Mouse (Mus musculus) T-helper 2 cell (primary cell): Measurements from ENCODE around the gene Cage1.

Source experiments
- in situ Hi-C: fragments of 300-600 bp; cut with MboI, MseI; formaldehyde crosslinking; loops from one replicate; pipeline ENCODE4 v1.15.1; 2025; ENCODE audit warnings: high pct_unique_total_duplicates

The Cage1 gene

GRCm38 (mm10) chr13:38037044-38037687, at the start of gene Cage1:
Gene Cage1, minus strand, starts transcription at chr13:38037069.
- in situ Hi-C loops: loop anchor here (25.0 kb wide), 1 partner anchor 925 kb away; the partner anchor contains the start of gene Slc35b3

- in situ Hi-C loops: no loop called here
Observed at GRCm38 (mm10) chr13:38081161-38081560, 44.3 kb upstream of the Cage1 start.

GRCm38 (mm10) chr13:38080725-38081124, 43.9 kb upstream of the Cage1 start:
- in situ Hi-C loops: no loop called here

GRCm38 (mm10) chr13:38080014-38080413, 43.1 kb upstream of the Cage1 start:
- in situ Hi-C loops: no loop called here

DNA sequence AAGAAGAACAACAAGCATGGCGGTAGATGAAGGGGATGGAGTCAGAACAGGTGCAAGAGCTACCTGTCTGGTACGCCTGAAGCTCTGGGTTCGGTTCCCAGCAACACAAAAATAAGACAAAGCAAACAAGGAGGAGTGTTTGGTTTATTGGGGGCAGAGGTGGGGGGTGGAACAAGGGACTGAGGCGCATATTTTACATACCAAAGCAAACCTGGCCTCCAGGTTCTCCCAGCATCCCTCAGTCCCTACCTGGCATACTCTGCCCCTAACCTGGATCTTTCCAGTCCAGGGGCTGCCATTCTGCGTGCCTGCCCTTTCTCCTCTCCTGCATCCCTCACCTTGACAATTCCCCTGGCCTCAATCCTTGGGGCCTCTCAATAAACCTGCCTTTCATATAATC, 42.5 kb upstream of the Cage1 start:
- in situ Hi-C loops: no loop called here

DNA sequence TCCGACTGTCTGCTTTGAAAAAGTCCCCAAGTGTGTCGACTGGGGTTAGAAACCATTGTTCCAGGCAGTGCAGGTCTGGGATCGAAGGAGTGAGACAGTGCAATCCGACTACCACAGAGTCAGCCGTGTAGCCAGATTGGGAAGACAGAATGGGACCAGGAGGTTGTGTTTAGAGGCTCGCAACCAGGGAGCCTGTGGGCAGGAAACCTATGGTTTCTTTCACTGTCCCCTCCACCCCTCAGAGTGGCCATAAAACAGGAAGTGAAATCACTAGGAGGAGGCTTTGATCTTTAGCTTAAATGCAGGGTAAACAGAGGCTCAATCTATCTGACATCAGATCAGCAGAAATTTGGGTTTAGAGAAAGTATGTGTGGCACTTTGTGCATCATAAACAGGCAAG, 42.0 kb upstream of the Cage1 start:
- in situ Hi-C loops: no loop called here

DNA sequence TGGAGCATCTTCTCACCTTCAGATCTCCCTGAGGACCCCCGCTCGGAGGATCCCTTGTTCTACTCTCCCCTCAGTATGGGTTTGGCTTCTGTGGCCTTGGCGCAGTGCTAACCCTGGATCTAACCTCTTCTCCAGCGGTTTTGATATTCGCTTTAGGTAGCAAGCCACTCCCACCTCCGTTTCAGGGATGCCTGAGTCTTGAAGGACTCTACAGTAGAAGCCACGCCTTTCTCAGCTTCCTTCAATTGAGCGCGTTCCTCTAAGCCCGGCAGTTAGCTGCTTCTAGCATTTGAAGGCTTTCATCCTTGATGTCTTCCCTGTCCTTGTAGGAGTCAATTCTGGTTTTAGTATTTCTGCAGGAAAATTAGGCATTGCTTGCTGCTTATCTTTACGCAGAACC, 40.2 kb upstream of the Cage1 start:
- in situ Hi-C loops: no loop called here

GRCm38 (mm10) chr13:38074404-38074803, 37.5 kb upstream of the Cage1 start:
- in situ Hi-C loops: no loop called here

GRCm38 (mm10) chr13:38073374-38074307, 36.8 kb upstream of the Cage1 start:
- in situ Hi-C loops: no loop called here

- in situ Hi-C loops: no loop called here
Observed at GRCm38 (mm10) chr13:38070945-38071344, 34.1 kb upstream of the Cage1 start.

DNA sequence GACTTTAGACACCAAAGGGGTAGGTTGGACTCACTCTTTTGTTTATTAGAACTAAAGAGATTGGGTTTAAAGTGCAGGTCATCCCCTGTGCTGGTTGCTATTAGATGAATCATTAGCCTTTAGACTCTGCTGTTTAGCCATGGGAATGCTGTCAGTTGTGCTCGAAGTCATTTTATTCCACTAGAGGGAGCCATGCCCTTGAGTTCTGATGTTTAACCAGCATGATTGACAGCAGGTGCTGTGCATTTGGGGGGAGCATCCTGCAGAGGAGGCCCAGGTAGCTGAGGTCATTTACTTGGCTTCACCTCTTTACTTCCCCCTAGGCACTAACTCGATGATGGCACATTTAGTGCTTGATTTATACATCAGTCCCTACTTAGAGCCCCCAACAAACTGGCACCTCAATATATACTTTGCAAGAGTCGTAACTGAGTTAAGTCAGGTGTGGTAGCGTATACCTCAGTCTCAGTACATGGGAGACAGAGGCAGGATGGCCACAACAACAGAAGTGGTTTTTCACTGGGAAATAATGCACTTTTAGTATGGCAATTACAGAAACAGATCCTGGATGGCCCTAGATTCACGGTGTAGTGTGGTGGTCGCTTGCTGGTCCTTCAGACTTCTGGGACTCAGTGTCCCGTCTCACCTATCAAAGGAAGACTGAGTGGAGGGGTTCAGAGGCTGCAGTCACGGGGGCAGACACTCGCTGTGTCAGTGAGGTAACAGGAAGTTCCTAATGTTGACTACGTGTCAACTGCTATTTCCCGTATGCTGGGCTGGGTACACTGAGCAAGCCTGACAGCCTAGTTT, 28.2 kb upstream of the Cage1 start:
- in situ Hi-C loops: loop anchor here (5.0 kb wide), 1 partner anchor 142 kb away; no protein-coding TSS in a partner anchor

GRCm38 (mm10) chr13:38062678-38063077, 25.8 kb upstream of the Cage1 start:
- in situ Hi-C loops: loop anchor here (5.0 kb wide), 1 partner anchor 145 kb away; no protein-coding TSS in a partner anchor

DNA sequence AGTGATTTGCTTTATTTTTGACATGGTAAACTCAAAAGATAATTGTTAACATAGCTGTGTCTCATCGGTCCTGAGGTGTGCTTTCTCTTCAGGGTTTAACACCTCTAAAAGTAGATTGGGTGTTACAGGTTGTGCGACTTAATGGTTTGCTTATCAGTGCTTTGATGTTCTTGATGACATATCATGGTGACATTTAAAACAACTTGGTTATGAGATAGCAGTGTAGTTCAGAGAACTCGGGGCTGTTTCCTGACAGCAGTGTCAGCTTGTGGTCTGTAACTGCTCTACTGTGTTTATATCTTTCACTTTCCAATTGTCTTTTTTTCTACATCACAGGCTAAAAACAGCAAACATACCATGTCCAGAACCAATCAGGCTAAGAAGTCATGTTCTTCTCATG, 13.0 kb upstream of the Cage1 start:
- in situ Hi-C loops: loop anchor here (10.0 to 25.0 kb wide), 2 partner anchors 165 to 912 kb away; partner anchors contain the start of gene Slc35b3

DNA sequence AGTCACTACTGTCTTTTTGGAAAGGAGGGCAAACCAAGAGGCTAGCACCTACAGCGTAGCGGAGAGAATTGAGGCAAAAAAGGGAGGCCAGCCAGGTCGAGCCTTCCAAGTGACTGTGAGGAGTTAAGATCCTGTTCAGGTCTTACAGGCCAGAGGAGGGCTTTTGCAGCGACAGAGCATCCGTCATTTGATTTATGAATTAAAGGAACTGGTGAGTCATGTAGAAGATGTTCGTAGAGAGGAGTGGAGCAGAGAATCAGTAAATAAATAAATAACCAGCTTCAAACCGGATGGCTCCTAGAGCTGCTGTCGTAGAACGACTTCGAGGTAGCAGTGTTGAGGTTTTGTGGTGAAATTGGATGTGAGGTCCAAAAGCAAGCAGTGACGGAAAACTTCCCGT, 942 bp upstream of the Cage1 start:
- in situ Hi-C loops: loop anchor here (25.0 kb wide), 1 partner anchor 924 kb away; the partner anchor contains the start of gene Slc35b3

DNA sequence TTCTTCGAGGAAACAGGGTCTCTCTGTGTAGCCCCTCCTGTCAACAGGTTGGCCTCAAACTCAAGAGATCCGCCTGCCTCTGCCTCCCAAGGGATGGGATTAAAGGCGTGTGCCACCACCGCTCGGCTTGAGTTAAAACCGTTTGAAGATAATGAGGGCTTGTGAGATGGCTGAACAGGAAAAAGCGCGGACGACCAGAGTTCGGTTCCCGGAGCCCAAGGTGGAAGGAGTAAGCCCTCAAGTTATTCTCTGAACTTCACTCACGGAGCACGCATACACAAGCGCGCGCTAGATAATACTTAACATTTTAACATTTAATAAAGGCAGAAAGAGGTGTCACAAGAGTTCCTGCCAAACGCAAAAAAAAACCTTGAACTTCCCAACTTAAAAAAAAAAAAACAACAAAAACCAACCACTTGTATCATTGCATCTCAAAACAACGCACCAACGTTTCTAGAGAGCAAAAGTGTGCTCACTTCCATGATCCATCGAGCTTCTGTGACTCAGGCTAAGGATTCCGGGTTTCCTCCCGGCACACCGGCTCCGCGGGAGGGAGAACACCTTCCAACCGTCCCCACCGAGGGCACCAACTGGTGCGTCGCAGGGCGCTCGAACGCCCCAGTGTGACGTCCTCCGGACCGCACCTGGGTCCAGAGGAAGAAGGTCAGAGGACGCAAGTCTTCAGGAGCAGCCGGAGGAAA, 376 bp downstream of the Cage1 start, which contains the start of gene Riok1:
Gene Riok1 (plus strand): TSS at position 653 of the 701 bp plus-strand sequence.
- in situ Hi-C loops: loop anchor here (25.0 kb wide), 1 partner anchor 926 kb away; the partner anchor contains the start of gene Slc35b3

GRCm38 (mm10) chr13:38028407-38028806, 8.5 kb downstream of the Cage1 start:
- in situ Hi-C loops: loop anchor here (25.0 kb wide), 1 partner anchor 934 kb away; the partner anchor contains the start of gene Slc35b3

DNA sequence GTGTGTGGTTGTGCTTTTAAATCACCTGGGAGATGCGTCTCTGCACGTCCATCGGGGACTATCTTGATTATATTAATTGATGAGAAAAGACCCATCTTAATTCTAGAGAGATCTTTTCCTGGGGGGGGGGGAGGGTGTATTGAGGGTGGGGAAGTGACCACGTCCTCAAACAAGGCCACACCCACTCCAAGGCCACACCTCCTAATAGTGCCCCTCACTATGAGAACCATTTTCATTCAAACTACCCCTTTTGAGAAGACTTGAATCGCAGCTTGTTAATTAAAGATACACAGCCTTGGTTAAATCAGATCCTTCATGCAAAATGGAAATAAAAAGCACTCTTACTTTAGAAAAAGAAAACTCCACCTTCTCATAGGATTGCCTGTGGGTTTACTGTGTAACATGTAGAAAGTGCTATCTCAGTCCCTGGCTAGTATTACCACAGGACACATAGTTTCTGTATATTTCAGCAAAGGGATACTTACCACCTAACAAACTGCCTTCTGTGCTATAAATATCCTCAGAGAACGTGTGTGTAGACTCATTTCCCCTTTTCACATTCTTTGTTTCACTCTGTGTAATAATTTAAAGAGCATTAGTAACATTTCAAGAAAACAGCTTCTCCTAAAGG, 9.1 kb downstream of the Cage1 start:
- in situ Hi-C loops: loop anchor here (25.0 kb wide), 1 partner anchor 935 kb away; the partner anchor contains the start of gene Slc35b3

- in situ Hi-C loops: loop anchor here (25.0 kb wide), 1 partner anchor 936 kb away; the partner anchor contains the start of gene Slc35b3
Observed at GRCm38 (mm10) chr13:38025874-38026273, 11.0 kb downstream of the Cage1 start.

DNA sequence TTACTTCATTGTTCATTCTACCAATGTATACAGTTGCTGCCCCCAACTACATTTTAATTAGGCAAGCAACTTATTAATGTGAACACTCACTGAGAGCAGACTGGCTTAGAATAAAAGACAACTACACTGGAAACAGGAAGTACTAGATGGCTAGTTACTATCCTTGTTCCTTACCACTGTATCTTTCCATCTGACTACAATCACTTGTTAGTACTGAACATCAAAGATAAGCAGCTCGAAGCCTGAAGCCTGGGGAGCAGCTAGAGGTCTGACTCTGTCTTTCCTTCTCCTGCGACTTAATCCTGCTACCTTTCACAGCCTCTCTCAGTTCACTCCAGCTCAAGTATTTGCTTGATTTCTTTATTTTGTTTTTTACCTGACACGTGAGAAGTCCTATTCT, 18.1 kb downstream of the Cage1 start:
- in situ Hi-C loops: no loop called here

- in situ Hi-C loops: no loop called here
Observed at GRCm38 (mm10) chr13:38015591-38015990, 21.3 kb downstream of the Cage1 start.
